Mouse (Mus musculus) embryonic facial prominence, embryonic 11.5 days (tissue): ENCODE data around the gene Zmynd8. TPM values are rescaled to one million over a fixed set of nuclear protein-coding genes. Genes with fewer than 3 reads are reported as not detected.

Experiments used
- ATAC-seq: fragments of 200-750 bp; cut with Nextera tagmentation; replicated peaks from 2 replicates; pipeline ENCODE4 v1.8.0; 2017; ENCODE audit warnings: low read depth; ENCODE audit not compliant: insufficient number of reproducible peaks, low FRiP score, low TSS enrichment
- DNase-seq: peaks from one replicate; pipeline ENCODE4 v3.0.0-alpha.2; 2015; ENCODE audit warnings: low spot score
- H3K27ac ChIP-seq: fragments of 300-500 bp; sonication (generic); replicated peaks from 2 replicates; pipeline ENCODE4 v1.5.1; 2014; ENCODE audit warnings: mild to moderate bottlenecking, low read depth, low read length, control low read depth
- H3K27me3 ChIP-seq: fragments of 300-500 bp; sonication (generic); 2 replicates; pipeline ENCODE4 v1.6.1; 2014; ENCODE audit warnings: mild to moderate bottlenecking, low read length, moderate library complexity, mixed read lengths; ENCODE audit not compliant: control insufficient read depth, insufficient read depth
- H3K36me3 ChIP-seq: fragments of 300-500 bp; sonication (generic); replicated peaks from 2 replicates; pipeline ENCODE4 v1.6.1; 2014; ENCODE audit warnings: low read depth, mild to moderate bottlenecking, low read length, moderate library complexity, mixed read lengths; ENCODE audit not compliant: control insufficient read depth, insufficient read depth
- H3K4me1 ChIP-seq: fragments of 300-500 bp; sonication (generic); 2 replicates; pipeline ENCODE4 v1.6.1; 2014; ENCODE audit warnings: low read length, mixed read lengths; ENCODE audit not compliant: control insufficient read depth, insufficient read depth
- H3K4me2 ChIP-seq: fragments of 300-500 bp; sonication (generic); 2 replicates; pipeline ENCODE4 v1.6.1; 2014; ENCODE audit warnings: low read depth, mild to moderate bottlenecking, control low read depth, low read length, moderate library complexity
- H3K4me3 ChIP-seq: fragments of 300-500 bp; sonication (generic); 2 replicates; pipeline ENCODE4 v1.5.1; 2014; ENCODE audit warnings: low read depth, low read length, control low read depth
- H3K9ac ChIP-seq: fragments of 300-500 bp; sonication (generic); replicated peaks from 2 replicates; pipeline ENCODE4 v1.6.1; 2014; ENCODE audit warnings: mild to moderate bottlenecking, control low read depth, low read length
- H3K9me3 ChIP-seq: fragments of 300-500 bp; sonication (generic); replicated peaks from 2 replicates; pipeline ENCODE4 v1.6.1; 2016; ENCODE audit warnings: mild to moderate bottlenecking, low read length, inconsistent platforms, mixed read lengths; ENCODE audit not compliant: control insufficient read depth
- WGBS: fragments of 180-500 bp; shearing (Covaris S2); extraction: QIAGEN DNeasy Blood & Tissue Kit; methylation state at CpG from one replicate; pipeline ENCODE4 v1.1.7; 2014; 5-methylcytosine and 5-hydroxymethylcytosine counted together
- polyA plus RNA-seq: library from polyadenylated mRNA; unstranded; fragments of >200 nt; fragmentation: Nextera tagmentation; extraction: Ambion mirVana; gene quantifications from 2 replicates; pipeline ENCODE4 v1.2.1, GENCODE M21; 2014

The Zmynd8 gene
- polyA plus RNA-seq, 1 experiment from 2014 or later: 36.8 TPM

GRCm38 (mm10) chr2:165778927-165779326, 119.9 kb downstream of the Zmynd8 start:
- no peaks in the 10 kb centered on the region for H3K4me1 ChIP-seq
- 26% methylated on average over 6 of the region's 6 CpGs for WGBS
- H3K4me3 ChIP-seq: no peak overlapping the region
- H3K9ac ChIP-seq: no peak overlapping the region
- H3K36me3 ChIP-seq: no peaks in the 10 kb centered on the region
- no peak overlapping the region for H3K4me2 ChIP-seq
- peak; percentile 50; the same call in 1 of the 2 replicates for ATAC-seq
- H3K27ac ChIP-seq: no peak overlapping the region
- peak; percentile 91 for DNase-seq
- no peaks in the 10 kb centered on the region for H3K9me3 ChIP-seq
- H3K27me3 ChIP-seq: no peaks in the 10 kb centered on the region

GRCm38 (mm10) chr2:165769375-165769948, 129.4 kb downstream of the Zmynd8 start:
- no peaks in the 10 kb centered on the region for H3K9me3 ChIP-seq
- DNase-seq (no peak), ATAC-seq (0 out of 2 replicates have a peak, but pooled peaks have one; percentile 17)
- no peak overlapping the region for H3K27ac ChIP-seq
- no peak overlapping the region for H3K9ac ChIP-seq
- H3K36me3 ChIP-seq: no peaks in the 10 kb centered on the region
- H3K4me2 ChIP-seq: no peak overlapping the region
- no peaks in the 10 kb centered on the region for H3K27me3 ChIP-seq
- H3K4me3 ChIP-seq: no peak overlapping the region
- H3K4me1 ChIP-seq: no peaks in the 10 kb centered on the region
- 56% methylated on average over 8 of the region's 10 CpGs for WGBS

GRCm38 (mm10) chr2:165768805-165769358, 129.9 kb downstream of the Zmynd8 start:
- no peak overlapping the region for H3K4me2 ChIP-seq
- 59% methylated on average over 10 of the region's 11 CpGs for whole genome bisulfite sequencing
- DNase-seq (no peak), ATAC-seq (no peak)
- H3K9me3 ChIP-seq: no peaks in the 10 kb centered on the region
- no peak overlapping the region for H3K4me3 ChIP-seq
- H3K27ac ChIP-seq: no peak overlapping the region
- H3K36me3 ChIP-seq: no peaks in the 10 kb centered on the region
- H3K4me1 ChIP-seq: no peaks in the 10 kb centered on the region
- no peaks in the 10 kb centered on the region for H3K27me3 ChIP-seq
- H3K9ac ChIP-seq: no peak overlapping the region

- DNase-seq: no peak
- Histone ChIP-seq H3K9ac (no peak overlapping the region), H3K27me3 (no peaks in the 10 kb centered on the region), H3K27ac (no peak overlapping the region), H3K4me3 (no peak overlapping the region), H3K9me3 (no peaks in the 10 kb centered on the region), H3K36me3 (no peaks in the 10 kb centered on the region), H3K4me1 (no peaks in the 10 kb centered on the region), H3K4me2 (no peak overlapping the region)
- 81% methylated on average over 13 of the region's 13 CpGs for WGBS
- 0 out of 2 replicates have a peak, but pooled peaks have one; percentile 14 for ATAC-seq
These were observed 139.3 kb downstream of the Zmynd8 start for GRCm38 (mm10) chr2:165759421-165759985.

- 43% methylated on average over 5 of the region's 5 CpGs for WGBS
- Histone ChIP-seq H3K27me3 (no peaks in the 10 kb centered on the region), H3K9ac (no peak overlapping the region), H3K36me3 (no peaks in the 10 kb centered on the region), H3K4me3 (no peak overlapping the region), H3K9me3 (no peaks in the 10 kb centered on the region), H3K4me2 (no peak overlapping the region), H3K4me1 (no peaks in the 10 kb centered on the region), H3K27ac (no peak overlapping the region)
- no peak for ATAC-seq
- peak; percentile 48 for DNase-seq
These were observed 140.3 kb downstream of the Zmynd8 start for GRCm38 (mm10) chr2:165758534-165758933.

GRCm38 (mm10) chr2:165757799-165758198, 141.0 kb downstream of the Zmynd8 start:
- H3K9ac ChIP-seq: no peak overlapping the region
- H3K4me2 ChIP-seq: no peak overlapping the region

GRCm38 (mm10) chr2:165752704-165753103, 146.1 kb downstream of the Zmynd8 start:
- DNase-seq (no peak), ATAC-seq (no peak)
- Histone ChIP-seq H3K36me3 (no peaks in the 10 kb centered on the region), H3K4me1 (peaks cover 5% of the 10 kb centered on the region), H3K9ac (no peak overlapping the region), H3K27me3 (no peaks in the 10 kb centered on the region), H3K27ac (no peak overlapping the region), H3K4me3 (no peak overlapping the region), H3K4me2 (no peak overlapping the region), H3K9me3 (no peaks in the 10 kb centered on the region)
- 86% methylated on average over 4 of the region's 4 CpGs for WGBS

More at GRCm38 (mm10) chr2:165757799-165758198, 141.0 kb downstream of the Zmynd8 start:
- no peaks in the 10 kb centered on the region for H3K27me3 ChIP-seq
- H3K4me1 ChIP-seq: no peaks in the 10 kb centered on the region
- ATAC-seq (0 out of 2 replicates have a peak, but pooled peaks have one; percentile 21), DNase-seq (no peak)
- no peaks in the 10 kb centered on the region for H3K9me3 ChIP-seq
- H3K4me3 ChIP-seq: no peak overlapping the region
- 68% methylated on average over 15 of the region's 15 CpGs for WGBS
- no peaks in the 10 kb centered on the region for H3K36me3 ChIP-seq
- H3K27ac ChIP-seq: no peak overlapping the region

- peak; percentile 66 for ATAC-seq
- no peak overlapping the region for H3K4me2 ChIP-seq
- H3K9me3 ChIP-seq: no peaks in the 10 kb centered on the region
- H3K27ac ChIP-seq: no peak overlapping the region
- peak; percentile 52 for DNase-seq
- H3K36me3 ChIP-seq: no peaks in the 10 kb centered on the region
- 22% methylated on average over 7 of the region's 7 CpGs for WGBS
- H3K4me1 ChIP-seq: peaks cover 5% of the 10 kb centered on the region
- no peak overlapping the region for H3K9ac ChIP-seq
- H3K4me3 ChIP-seq: no peak overlapping the region
- no peaks in the 10 kb centered on the region for H3K27me3 ChIP-seq
These were observed 147.7 kb downstream of the Zmynd8 start for GRCm38 (mm10) chr2:165751068-165751467.
